Mouse (Mus musculus) heart, embryonic 13.5 days (tissue): Measurements from ENCODE around the gene Polh. TPM values are rescaled to one million over a fixed set of nuclear protein-coding genes. Genes with fewer than 3 reads are reported as not detected.

ENCODE experiments used
- ATAC-seq: fragments of 200-750 bp; cut with Nextera tagmentation; 2 replicates; pipeline ENCODE4 v1.8.0; 2017; ENCODE audit warnings: moderate TSS enrichment; ENCODE audit not compliant: insufficient number of reproducible peaks, low FRiP score, low TSS enrichment; ENCODE audit errors: extremely low read depth
- H3K27ac ChIP-seq: fragments of 300-500 bp; sonication (generic); replicated peaks from 2 replicates; pipeline ENCODE4 v1.5.1; 2015; ENCODE audit warnings: moderate library complexity, mild to moderate bottlenecking, inconsistent platforms
- H3K27me3 ChIP-seq: fragments of 300-500 bp; sonication (generic); replicated peaks from 2 replicates; pipeline ENCODE4 v1.6.1; 2015; ENCODE audit warnings: mild to moderate bottlenecking, inconsistent platforms
- H3K36me3 ChIP-seq: fragments of 300-500 bp; sonication (generic); 2 replicates; pipeline ENCODE4 v1.6.1; 2015; ENCODE audit warnings: mild to moderate bottlenecking, inconsistent platforms
- H3K4me1 ChIP-seq: fragments of 300-500 bp; sonication (generic); 2 replicates; pipeline ENCODE4 v1.6.1; 2015; ENCODE audit warnings: inconsistent platforms
- H3K4me2 ChIP-seq: fragments of 300-500 bp; sonication (generic); 2 replicates; pipeline ENCODE4 v1.6.1; 2015; ENCODE audit warnings: inconsistent platforms, mild to moderate bottlenecking, moderate library complexity
- H3K4me3 ChIP-seq: fragments of 300-500 bp; sonication (generic); 2 replicates; pipeline ENCODE4 v1.5.1; 2015; ENCODE audit warnings: moderate library complexity, mild to moderate bottlenecking, inconsistent platforms
- H3K9ac ChIP-seq: fragments of 300-500 bp; sonication (generic); 2 replicates; pipeline ENCODE4 v1.6.1; 2015; ENCODE audit warnings: inconsistent platforms, mild to moderate bottlenecking, moderate library complexity
- H3K9me3 ChIP-seq: fragments of 300-500 bp; sonication (generic); 2 replicates; pipeline ENCODE4 v1.6.1; 2016; ENCODE audit warnings: inconsistent platforms
- WGBS: fragments of 180-500 bp; shearing (Covaris S2); methylation state at CpG from one replicate; pipeline ENCODE4 v1.1.7; 2015; ENCODE audit warnings: mixed read lengths; 5-methylcytosine and 5-hydroxymethylcytosine counted together
- microRNA counts: library from miRNA; unstranded; fragments of <30 nt; microRNA quantifications from one replicate; lab custom pipeline; 2016
- microRNA-seq: library from miRNA; unstranded; fragments of <30 nt; microRNA quantifications from one replicate; pipeline ENCODE4, GENCODE M21; 2016
- polyA plus RNA-seq: library from polyadenylated mRNA; unstranded; fragments of >200 nt; fragmentation: Nextera tagmentation; extraction: Ambion mirVana; gene quantifications from 2 replicates; pipeline ENCODE4 v1.2.1, GENCODE M21; 2015

The Polh gene
- polyA plus RNA-seq, 1 experiment from 2014 or later: 9.6 TPM

GRCm38 (mm10) chr17:46129741-46130498 lies 72.5 kb downstream of the Polh start:
- H3K27me3 ChIP-seq: no peaks in the 10 kb centered on the region
- H3K4me3 ChIP-seq: no peak overlapping the region
- H3K4me1 ChIP-seq: peaks cover 11% of the 10 kb centered on the region
- H3K36me3 ChIP-seq: peaks cover 49% of the 10 kb centered on the region
- WGBS: 68% methylated on average over 13 of the region's 13 CpGs
- no peaks in the 10 kb centered on the region for H3K9me3 ChIP-seq
- ATAC-seq: no peak; the same call in 1 of the 2 replicates
- no peak overlapping the region for H3K27ac ChIP-seq
- no peak overlapping the region for H3K4me2 ChIP-seq
- H3K9ac ChIP-seq: no peak overlapping the region

- no peak for ATAC-seq
- Histone ChIP-seq H3K9ac (no peak overlapping the region), H3K27ac (no peak overlapping the region), H3K4me3 (no peak overlapping the region), H3K27me3 (no peaks in the 10 kb centered on the region), H3K9me3 (no peaks in the 10 kb centered on the region), H3K4me2 (no peak overlapping the region), H3K36me3 (peaks cover 68% of the 10 kb centered on the region), H3K4me1 (peaks cover 23% of the 10 kb centered on the region)
- 80% methylated on average over 6 of the region's 6 CpGs for WGBS
Observed at GRCm38 (mm10) chr17:46127814-46128493, 74.5 kb downstream of the Polh start.

- H3K4me1 ChIP-seq: peaks cover 17% of the 10 kb centered on the region
- H3K27ac ChIP-seq: no peak overlapping the region
- no peaks in the 10 kb centered on the region for H3K9me3 ChIP-seq
- no peak overlapping the region for H3K4me3 ChIP-seq
- H3K27me3 ChIP-seq: no peaks in the 10 kb centered on the region
- WGBS: 69% methylated on average over 6 of the region's 6 CpGs
- no peak for ATAC-seq
- peaks cover 78% of the 10 kb centered on the region for H3K36me3 ChIP-seq
- no peak overlapping the region; the same call in 1 of the 2 replicates for H3K9ac ChIP-seq
- H3K4me2 ChIP-seq: no peak overlapping the region
Observed at GRCm38 (mm10) chr17:46126608-46127007, 75.8 kb downstream of the Polh start.

GRCm38 (mm10) chr17:46123953-46124700 lies 78.3 kb downstream of the Polh start:
- ATAC-seq: 0 out of 2 replicates have a peak, but pooled peaks have one; percentile 27
- Histone ChIP-seq H3K36me3 (peaks cover 86% of the 10 kb centered on the region), H3K9ac (no peak overlapping the region), H3K4me2 (no peak overlapping the region), H3K27ac (peak overlapping the region; percentile 32), H3K9me3 (no peaks in the 10 kb centered on the region), H3K4me3 (no peak overlapping the region), H3K4me1 (peaks cover 19% of the 10 kb centered on the region), H3K27me3 (no peaks in the 10 kb centered on the region)
- 64% methylated on average over 12 of the region's 12 CpGs for WGBS

GRCm38 (mm10) chr17:46123285-46123684 lies 79.2 kb downstream of the Polh start:
- H3K9ac ChIP-seq: no peak overlapping the region
- no peaks in the 10 kb centered on the region for H3K27me3 ChIP-seq
- no peak overlapping the region for H3K4me3 ChIP-seq
- H3K4me1 ChIP-seq: peaks cover 22% of the 10 kb centered on the region
- no peak for ATAC-seq
- H3K36me3 ChIP-seq: peaks cover 86% of the 10 kb centered on the region
- H3K27ac ChIP-seq: no peak overlapping the region
- no peak overlapping the region for H3K4me2 ChIP-seq
- no peaks in the 10 kb centered on the region for H3K9me3 ChIP-seq
- WGBS: 88% methylated on average over 4 of the region's 4 CpGs

GRCm38 (mm10) chr17:46122791-46123190 lies 79.7 kb downstream of the Polh start:
- Histone ChIP-seq H3K9ac (no peak overlapping the region), H3K27ac (no peak overlapping the region), H3K4me1 (peaks cover 26% of the 10 kb centered on the region), H3K36me3 (peaks cover 86% of the 10 kb centered on the region), H3K4me3 (no peak overlapping the region), H3K9me3 (no peaks in the 10 kb centered on the region), H3K4me2 (no peak overlapping the region), H3K27me3 (no peaks in the 10 kb centered on the region)
- ATAC-seq: no peak
- 90% methylated on average over 4 of the region's 4 CpGs for WGBS

MicroRNAs within 50 kb of the gene (microRNA counts, 519-probe panel; counts per million panel counts)
- 209 counts per million, percentile 61 among the panel's probes with 10 or more counts for microRNA mmu-miR-693-3p (lab: Ali Mortazavi, UCI)
- 209 counts per million, percentile 61 among the panel's probes with 10 or more counts for microRNA mmu-miR-693-5p (lab: Ali Mortazavi, UCI)

Small RNA genes lying within 50 kb of the gene (microRNA-seq; reads per million reads assigned to microRNA genes)
- gene Mir693: not detected

Other genes with a start within 250 kb of the Polh start
- gene Vegfa, start 170.3 kb downstream of the Polh start, polyA plus RNA-seq: 5.2 and 5.4 TPM in 2 replicates
- 123 and 132 TPM in 2 replicates for gene Mrps18a, start 91.7 kb downstream of the Polh start, polyA plus RNA-seq
- 6.0 and 6.1 TPM in 2 replicates for gene Rsph9, start 58.4 kb downstream of the Polh start, polyA plus RNA-seq
- gene Mad2l1bp, start 49.1 kb downstream of the Polh start, polyA plus RNA-seq: 28.1 and 30.5 TPM in 2 replicates
- 29.2 and 30.7 TPM in 2 replicates for gene Gtpbp2, start 41.6 kb downstream of the Polh start, polyA plus RNA-seq
- gene Xpo5, start 137 bp upstream of the Polh start, polyA plus RNA-seq: 19.8 and 20.4 TPM in 2 replicates
- gene Polr1c, start 45.4 kb upstream of the Polh start, polyA plus RNA-seq: 46.8 and 48.4 TPM in 2 replicates
- 80.3 and 83.1 TPM in 2 replicates for gene Yipf3, start 45.4 kb upstream of the Polh start, polyA plus RNA-seq
- gene Lrrc73, start 50.9 kb upstream of the Polh start, polyA plus RNA-seq: 0.59 and 0.88 TPM in 2 replicates
- 35.7 and 37.1 TPM in 2 replicates for gene Tjap1, start 80.4 kb upstream of the Polh start, polyA plus RNA-seq
- gene Dlk2, start 94.8 kb upstream of the Polh start, polyA plus RNA-seq: 0.35 and 0.47 TPM in 2 replicates
- gene Abcc10, start 125.7 kb upstream of the Polh start, polyA plus RNA-seq: 4.3 and 4.9 TPM in 2 replicates
- gene Zfp318, start 181.1 kb upstream of the Polh start, polyA plus RNA-seq: 5.1 and 5.2 TPM in 2 replicates
- gene Crip3, start 226.3 kb upstream of the Polh start, polyA plus RNA-seq: 1.2 TPM in 2 replicates
- not detected in 2 replicates for gene Slc22a7, start 235.8 kb upstream of the Polh start, polyA plus RNA-seq